Mouse (Mus musculus) skeletal muscle tissue, adult 2 months (tissue): ENCODE data around the gene Dcun1d1.

Experiments used
- DNase-seq: peaks from one replicate; pipeline ENCODE4 v3.0.0-alpha.2; 2012; ENCODE audit warnings: low read depth, low spot score

The Dcun1d1 gene

DNA sequence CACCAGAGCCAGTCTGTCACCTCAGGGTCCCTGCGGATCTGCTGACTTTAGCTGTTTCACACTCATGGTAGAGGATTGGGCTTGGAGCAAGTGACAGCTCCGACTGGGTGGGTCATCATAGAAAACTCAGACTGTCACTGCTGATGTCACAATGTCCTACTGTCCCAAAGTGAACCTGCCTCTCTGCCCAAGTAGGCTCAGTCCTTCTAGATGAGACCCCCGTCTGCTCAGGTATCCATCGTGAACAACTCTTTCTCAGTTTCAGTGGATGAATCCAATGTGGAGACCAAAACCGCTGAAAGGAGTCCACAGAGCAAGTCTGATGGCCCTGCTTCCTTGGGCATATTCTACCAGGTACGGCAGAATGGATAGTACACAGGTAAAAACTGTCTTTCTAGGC, at the start of gene Dcun1d1:
Gene Dcun1d1, minus strand, starts transcription at position 101 of the 400 bp plus-strand sequence.
- no peak for DNase-seq

DNA sequence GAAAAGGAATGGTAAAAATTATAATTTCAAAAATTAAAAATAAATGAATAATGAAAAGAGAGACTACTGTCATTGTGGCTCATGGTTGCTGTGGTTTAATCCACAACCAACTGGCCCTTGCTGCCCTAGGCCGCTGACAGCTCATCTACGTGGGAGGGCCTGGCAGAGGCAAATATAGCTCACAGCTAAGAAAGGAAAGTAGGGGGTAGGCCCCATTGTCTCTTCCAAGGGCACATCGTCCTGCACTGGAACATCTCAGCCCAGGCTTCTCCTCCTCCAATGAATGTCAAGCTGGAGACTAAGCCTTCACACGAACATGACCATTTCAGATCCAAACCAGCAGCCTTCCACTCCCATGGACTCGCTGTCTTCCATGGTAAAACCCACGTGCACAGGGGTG, 49.0 kb upstream of the Dcun1d1 start:
- no peak for DNase-seq

DNA sequence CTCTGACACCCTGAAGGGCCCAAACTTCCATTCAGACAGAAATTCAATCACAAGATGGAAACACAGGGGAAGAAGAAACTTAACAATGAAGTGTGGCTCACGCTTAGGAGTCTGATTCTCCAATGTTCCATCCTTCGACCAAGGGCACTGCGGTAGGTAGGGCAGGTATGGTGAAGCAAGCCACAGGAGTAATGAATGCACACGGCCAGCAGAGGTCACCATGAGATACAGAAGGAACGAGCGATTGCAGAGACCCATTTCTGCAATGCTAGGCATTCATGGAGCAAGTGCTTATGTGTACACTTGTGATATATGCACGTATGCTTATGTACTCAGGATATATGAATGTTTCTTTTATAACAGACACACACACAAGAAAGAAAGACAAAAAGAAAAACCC, 36.3 kb upstream of the Dcun1d1 start:
- no peak for DNase-seq

DNA sequence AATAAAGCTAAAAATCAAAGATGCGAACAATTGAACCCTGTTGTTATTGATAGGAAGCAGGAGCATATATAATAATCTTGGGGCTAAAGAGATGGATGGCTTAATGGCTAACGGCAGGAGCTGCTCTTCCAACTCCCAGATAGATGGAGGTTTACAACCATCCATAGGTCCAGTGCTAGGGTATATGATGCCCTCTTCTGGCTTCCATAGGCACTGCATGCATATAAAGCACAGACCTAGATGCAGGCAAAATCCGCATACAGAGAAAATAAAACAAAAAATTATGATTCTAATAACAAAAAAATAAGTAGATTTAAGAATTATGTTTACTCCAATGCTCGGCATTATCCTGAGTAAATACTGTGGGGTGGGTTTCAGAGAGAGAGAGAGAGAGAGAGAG, 35.7 kb upstream of the Dcun1d1 start:
- DNase-seq = peak; percentile 10

DNA sequence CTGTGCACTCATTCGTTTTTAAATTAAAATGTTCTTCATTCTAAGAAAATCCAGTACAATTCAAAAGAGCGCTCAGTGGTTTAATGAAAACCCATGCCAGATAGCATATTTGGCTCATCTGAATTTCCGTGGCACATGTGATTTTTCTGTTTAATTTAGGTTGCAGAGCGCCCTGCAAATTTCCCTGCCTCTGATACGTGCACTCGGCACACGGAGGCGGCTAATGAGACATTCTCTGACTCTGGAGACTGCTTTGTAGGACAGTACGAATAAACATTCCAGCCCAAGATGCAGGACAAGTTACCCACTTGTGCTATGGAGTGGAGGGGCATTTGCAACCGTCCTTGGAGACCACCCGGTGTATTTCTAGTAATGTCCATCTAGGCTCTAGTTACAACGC, 33.9 kb upstream of the Dcun1d1 start:
- no peak for DNase-seq

DNA sequence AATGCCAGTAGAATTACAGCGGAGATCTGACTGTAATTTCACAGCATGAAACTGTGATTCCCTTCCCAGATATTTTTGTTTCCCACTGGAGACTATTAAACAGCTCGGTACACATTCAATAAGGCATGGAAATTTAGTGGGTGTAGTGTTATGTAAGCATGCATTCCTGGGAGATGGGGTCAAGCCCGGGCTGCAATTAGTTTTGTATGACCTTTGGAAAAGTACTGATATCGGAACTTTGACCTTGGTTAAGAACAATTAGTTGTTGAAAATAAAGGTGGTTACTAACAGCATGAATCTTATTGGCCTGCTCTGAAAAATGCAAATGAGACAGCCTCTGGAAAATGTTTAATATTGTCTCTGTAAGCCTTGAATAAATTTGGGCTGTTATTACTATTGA, 33.2 kb upstream of the Dcun1d1 start:
- DNase-seq = no peak

DNA sequence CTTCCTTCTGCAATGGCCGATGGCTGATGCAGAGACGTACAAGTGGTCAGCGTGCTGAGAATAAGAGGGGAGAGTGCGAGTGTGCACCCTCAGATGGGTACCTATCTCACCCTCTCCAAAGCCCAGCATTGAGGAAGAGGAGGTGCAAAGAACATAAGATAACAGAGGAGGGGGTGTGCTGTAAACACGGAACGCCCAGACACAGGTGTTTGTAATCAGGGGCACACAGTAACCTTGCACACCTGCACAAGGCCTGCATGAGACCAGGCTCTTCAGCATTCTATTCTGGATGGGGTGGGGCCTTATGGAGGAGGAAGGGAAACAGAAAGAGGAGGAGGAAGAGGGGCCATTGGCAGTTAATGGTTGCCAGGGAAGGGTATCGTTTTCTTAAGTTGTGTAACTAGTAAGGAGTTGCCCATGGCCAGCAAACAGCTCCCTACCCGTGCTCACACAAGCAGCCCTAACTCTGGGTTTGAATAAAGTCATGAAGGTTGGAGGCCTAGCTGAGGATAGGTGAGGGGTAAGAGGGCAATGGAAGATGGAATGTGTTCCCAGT, 30.2 kb upstream of the Dcun1d1 start:
- no peak for DNase-seq

DNA sequence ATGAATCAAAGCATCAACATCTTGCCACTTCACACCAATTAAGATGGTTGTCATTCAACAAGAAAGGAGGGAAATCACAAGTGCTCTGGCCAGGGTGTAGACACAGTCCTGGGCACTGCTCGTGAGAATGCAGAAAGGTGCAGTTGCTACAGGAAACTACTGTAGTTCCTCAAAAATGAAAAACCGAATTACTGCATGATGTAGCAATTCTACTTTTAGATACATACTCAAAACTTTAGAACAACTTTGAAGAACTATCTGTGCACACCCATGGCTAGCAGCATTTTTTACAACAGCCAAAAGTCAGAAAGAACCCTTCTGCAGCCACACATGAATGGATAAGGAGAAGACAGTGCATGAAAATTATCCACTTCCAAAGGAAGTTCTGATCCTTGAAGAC, 29.2 kb upstream of the Dcun1d1 start:
- DNase-seq = no peak

DNA sequence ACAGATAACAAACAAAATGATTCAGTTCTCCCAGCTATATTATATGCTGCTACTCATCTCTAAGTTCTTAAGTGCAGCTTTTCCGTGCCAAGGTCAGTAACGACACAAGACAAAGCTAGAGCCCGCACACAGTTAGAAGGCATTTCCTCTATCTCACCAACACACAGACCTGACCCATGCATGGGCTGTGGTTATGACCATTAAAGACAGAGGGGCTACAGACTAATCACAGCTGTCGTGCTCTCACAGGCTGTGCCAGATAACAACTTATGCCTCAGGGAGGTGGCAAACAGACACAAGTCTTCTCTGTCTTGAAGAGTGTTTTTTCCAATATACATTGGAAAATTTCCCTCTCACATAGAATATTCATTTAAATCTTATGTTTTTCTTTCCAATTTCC, 27.7 kb upstream of the Dcun1d1 start:
- DNase-seq = no peak

DNA sequence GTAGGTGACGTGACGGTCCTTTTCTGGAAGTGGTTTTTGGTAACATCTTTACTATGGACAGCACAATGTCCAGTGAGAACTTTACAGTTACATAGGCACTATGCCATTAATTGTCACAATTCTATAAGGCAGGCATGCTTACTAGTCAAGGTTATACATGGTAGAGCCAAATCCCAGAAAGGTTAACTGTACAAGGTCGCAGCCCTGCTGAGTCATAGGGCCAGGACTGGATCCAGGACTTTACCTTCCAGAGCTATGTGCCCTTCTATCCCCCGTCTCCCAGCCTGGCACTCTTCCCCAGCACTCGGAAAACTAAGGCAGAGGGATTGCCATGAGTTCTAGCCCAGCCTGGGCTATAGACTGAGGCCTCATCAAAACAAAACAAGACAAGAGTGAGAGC, 26.7 kb upstream of the Dcun1d1 start:
- DNase-seq = no peak

DNA sequence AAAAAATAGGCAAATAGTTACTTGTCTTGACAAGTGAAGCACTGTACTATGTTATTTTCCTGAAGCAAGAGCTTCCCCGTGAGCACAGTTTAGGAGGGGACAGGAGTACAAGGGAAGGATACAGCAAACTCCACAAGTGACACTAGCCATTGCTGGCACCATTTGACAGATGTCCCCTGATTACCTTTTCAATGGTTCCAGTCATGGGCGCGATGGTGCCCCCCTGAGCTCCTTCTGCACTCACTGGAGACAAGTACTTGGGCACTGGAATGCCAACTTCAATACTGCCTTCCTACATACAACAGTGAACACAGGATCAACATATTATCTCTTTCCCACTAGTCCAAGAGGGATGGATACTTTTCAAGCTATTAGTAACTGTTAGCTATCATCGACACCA, 26.2 kb upstream of the Dcun1d1 start:
- DNase-seq = no peak

DNA sequence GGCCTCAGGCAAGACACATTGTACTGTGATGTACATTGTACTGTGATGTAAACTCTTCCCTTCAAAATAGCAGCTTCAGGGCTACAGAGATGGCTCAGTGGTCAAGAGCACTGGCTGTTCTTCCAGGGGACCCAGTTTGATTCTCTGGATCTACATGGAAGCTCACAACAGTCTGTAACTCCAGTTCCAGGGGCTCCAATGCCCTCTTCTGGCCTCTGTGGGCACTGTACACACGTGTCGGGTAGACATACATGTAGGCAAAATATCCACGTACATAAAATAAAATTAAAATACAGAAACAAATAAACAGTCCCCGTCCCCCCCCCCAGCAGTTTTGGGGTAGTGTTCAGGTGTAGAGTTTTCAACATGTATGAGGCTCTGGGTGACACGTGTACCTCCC, 25.7 kb upstream of the Dcun1d1 start:
- DNase-seq = no peak

DNA sequence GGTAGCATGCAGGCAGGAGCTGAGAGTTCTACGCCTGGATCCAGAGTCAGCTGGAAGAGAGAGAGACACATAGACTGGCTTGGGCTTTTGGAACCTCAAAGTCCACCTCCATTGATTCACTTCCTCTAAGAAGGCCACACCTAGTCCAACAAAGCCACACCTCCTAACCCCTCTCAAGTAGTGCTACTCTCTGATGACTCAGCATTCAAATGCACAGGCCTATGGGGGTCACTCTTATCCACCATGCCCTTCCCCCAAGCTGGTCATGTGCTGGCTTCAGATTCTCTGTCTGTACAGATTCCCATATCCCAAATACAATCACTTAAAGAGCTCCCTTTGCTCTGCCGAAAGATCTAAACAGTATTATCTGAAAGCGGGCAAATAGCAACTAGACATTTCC, 20.0 kb upstream of the Dcun1d1 start:
- DNase-seq = no peak

DNA sequence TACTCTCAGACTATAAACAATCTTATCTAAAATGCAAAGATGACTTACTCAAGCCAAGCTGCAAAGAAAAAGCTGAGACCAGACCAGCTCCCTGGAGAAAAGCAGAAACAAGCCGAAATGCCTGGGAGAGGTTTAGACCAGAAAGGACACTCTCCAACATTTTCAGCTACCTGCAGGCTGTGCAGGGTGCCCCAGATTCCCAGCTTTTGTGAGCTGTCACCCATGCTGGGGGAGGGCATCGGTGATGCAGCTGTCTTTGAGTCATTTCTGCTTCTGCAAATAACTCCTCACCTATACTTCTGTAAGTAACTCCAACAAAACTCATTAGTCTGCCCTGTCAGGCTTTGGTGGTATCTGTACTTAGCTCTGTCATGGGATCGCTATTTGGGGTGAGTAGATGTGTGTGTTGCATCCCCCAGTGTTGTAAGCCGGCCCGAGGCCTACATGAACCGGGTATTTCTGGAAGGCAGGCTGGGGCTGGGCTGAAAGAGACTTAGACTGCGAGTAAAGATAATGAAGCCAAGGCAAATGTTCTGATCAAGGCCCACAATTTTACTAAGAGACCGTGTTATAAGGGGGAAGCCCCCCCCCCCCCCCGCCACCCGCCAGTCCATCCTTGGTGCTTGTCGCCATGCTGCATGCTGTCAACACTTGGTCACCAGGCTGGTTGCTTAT, 17.8 kb upstream of the Dcun1d1 start:
- DNase-seq = no peak

DNA sequence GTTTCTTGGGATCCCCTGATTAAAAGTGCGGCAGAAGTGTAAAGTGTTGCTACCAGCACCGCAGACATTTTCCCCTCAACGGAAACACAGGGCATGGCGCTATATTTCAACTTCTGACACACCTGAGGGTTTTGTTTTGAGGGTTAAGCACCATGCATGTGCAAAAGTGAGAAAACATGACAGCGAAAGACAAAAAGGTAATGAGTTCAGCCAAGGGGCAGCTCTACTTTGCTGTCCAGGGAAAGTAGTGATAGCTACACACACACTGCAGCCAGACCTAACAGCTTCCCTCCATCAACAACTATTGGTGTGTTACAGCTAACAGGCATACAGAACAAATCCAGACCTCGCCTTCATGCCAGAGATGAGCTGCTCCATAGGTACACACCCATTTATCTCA, 16.6 kb upstream of the Dcun1d1 start:
- DNase-seq = no peak

DNA sequence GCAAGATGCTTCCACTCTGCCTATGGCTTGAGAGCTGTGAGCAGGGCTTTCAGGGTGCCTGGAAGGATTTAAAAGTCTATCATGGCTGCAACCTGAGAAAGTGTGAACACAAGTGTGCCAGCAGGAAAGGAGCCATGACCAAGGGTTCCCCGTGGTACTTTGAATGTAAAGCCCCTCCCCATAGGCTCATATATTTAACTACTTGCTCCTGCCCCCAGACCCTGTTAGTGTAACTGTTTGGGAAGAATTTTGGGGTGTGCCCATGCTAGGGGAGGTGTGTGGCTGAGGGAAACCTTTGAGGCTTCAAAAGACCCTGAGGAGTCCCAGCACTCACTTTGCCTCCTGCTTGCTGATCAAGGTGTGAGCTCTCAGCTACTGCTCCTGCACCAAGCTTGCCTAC, 15.9 kb upstream of the Dcun1d1 start:
- no peak for DNase-seq

DNA sequence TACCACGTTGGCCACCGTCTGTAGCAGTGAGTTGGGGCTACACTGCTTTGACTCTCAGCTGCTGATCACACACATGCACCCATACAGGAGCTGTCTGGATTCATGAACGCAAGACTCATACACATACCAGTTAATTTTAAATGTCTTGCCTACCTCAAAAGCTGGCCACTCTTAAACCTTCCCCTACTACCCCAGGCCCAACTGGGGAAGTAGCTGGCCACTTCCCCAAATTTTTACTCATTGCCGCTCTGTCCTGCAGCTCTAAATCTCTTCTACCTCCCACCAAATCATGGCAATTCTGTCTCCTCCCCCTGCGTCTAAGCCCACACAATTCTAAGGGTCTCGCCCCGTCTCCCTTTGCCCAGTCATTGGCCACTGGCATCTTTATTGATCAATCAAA, 11.0 kb upstream of the Dcun1d1 start:
- DNase-seq = no peak

DNA sequence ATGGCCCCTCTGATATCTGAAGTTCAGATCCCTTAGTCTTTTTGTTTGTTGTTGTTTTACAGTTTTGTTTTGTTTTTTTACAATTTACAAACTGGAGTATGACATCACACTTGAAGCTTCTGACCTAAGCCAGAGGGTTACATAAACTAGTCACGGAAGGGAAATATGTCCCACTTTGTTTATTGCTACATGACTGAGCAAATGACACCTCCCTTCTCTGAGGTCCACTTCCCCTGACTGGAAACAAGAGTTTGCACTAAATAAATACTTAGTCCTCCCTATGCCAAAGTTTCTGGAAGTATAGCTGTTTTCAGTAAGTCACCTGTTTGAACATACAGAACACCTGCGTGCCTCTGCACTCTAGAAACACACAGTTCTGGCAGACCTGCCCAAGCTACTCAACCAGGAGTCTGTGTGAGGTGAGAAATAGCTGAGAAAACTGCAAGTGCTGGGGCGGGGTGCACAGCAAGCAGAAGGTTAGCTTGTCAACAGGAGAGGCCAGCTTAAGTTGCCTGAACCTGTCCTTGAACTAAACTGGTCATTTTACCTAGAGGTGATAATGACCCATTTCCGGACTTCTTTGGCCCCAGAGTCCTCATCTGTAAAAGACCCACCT, 3.4 kb upstream of the Dcun1d1 start:
- no peak for DNase-seq

DNA sequence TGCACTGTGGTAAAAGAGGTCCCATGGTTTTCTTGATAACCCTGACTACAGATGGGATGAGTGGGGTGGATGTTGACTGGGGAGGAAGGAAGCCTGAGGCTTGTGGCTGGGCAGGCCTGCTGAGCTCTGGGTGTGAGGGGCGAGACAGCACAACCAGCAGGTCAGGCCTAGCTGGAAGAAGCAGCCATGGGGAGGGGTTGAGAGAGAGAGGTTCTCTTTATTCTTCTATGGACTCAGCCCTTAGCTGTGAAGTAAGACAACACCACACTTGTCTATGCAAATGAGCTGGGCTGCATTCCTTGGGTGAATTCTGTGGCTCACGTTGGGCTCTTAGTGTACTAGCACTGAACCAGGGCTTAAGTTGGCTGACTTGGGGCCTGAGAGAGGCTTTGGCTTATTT, 2.8 kb upstream of the Dcun1d1 start:
- no peak for DNase-seq

DNA sequence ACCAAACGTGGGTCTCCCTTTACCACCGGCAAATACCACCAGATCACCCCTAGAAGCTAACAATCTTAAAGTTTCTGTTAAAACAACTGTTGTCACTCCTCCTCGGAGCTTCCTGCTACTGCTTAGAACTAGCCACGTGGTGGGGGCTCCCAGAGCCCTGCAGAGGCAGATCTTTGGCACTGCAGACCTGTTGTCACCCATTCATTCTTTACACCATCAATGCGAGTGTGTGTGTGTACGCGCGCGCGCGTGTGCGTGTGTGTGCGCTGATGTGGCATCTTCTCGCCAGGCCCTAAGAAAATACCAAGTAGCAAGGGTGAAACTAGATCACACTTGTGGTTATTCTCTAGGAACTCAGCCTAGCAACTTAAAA, 3.9 kb downstream of the Dcun1d1 start:
- no peak for DNase-seq

DNA sequence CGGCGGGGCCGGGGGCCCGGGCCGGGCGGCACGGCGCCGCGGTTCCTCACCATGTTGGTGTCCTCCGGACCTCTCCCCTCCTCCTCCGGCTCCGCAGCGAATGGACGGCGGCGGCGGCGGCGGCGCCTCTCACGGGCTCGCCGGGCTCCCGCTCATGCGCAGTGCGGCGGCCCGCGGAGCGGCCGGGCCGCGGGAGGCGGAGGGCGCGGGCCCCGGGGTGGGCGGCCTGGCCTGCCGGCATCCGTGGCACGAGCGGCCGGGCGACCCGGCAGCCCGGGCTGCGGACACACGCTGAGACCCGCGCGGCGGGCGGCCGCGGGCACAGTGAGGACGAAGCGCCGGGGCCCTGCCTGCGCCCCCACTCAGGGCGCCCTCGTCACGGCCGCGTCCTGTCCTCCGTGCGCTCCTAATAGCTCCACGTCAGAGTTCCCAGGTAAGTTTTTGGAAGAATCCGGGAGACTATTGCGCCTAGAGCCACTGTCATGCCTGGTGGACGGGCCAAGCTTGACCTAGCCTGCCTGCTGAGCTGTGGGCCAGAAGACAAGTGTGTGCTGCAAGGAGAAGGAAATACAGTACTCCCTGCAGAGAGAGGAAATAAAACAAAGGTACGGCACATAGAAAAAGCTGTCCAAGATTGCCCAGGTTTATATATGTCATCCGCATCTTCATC, 4.4 kb downstream of the Dcun1d1 start:
- peak; percentile 47 for DNase-seq

DNA sequence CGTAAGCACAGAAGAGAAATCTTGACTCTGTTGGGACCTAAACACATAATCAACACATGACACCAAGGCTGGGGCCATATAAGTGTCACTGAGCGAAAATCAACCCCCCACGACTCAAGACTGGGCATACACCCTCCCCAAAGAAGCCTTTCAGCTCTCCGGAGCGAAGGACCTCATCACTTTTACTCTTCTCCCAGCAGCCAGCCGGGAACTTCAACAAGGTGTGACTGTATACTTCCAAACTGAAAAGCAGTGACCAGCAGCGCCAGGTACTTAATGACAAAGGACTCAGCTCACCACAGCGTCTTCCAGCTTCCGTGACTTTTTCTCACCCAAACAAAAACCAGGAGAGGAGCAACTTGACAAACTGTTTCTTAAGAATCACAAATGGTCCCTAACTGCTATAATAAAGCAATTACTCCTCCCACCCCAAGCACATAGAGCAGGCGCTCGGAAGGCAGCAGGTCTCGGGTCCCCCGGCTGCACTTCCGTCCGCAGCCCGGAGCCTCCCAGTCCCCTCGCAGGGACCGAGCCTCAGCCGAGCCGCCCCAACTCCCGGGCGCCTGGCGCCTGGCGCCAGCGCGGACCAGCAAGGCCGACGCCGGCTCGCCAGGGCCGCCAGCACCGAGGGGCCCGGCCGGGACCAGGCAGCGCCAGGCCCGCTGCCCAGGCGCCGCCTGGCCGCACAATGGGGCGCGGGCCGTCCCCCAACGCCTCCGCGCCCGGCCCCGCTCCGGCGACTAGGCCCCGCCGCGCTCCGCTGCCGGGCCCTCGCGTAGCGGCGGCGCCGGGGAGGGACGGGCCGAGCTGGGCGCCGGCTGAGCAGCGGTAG, 5.1 kb downstream of the Dcun1d1 start:
- DNase-seq = peak; percentile 33
